Mouse (Mus musculus): ENCODE measurements around the gene Gmpr. TPM values are rescaled to one million over a fixed set of nuclear protein-coding genes. Genes with fewer than 3 reads are reported as not detected.
A peak's percentile ranks its signal among the peaks of the same experiment; 100 is the strongest.

Gmpr gene
- 26.9 and 30.0 TPM in 2 replicates for polyA plus RNA-seq (2016; fragmentation: Nextera tagmentation; extraction: Ambion mirVana)

- Histone ChIP-seq H3K4me3 (peak within 1 kb of the TSS; percentile 68), H3K27ac (replicated peaks) (peak within 1 kb of the TSS; percentile 70), H3K27me3 (ENCODE audit: low read depth, poor library complexity, severe bottlenecking) (peaks cover 37% of the 10 kb centered on the region), H3K4me1 (peaks cover 25% of the 10 kb centered on the region), H3K36me3 (no peaks in the 10 kb centered on the region), H3K9me3 (replicated peaks) (no peaks in the 10 kb centered on the region)
- peak; percentile 77 for DNase-seq (ENCODE audit: low spot score)
- WGBS, result under 1% methylated on average over 63 of the region's 63 CpGs
Measured at GRCm38 (mm10) chr13:45507274-45508229, at the start of gene Gmpr. TSS of gene Gmpr (plus strand) at chr13:45507444.

DNA sequence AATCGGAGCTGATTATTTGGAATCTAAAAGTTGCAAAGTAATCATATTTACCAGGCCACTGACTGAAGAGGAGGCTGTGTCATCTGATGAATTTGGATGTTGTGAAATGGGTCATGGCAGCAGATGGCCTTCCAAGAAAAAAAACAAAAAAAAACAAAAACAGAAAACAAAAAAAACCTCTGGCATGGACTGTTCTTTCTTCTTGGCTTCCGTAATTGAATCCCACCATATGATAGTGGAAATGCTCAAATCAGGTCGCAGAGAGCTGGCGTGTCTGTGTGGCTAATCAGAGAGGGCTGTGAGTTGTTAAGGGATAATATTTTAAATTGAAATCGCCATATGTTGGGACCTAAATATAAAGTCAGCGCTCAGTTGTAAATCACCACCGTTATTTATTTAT lies 49.8 kb upstream of the Gmpr start:
- H3K9me3 ChIP-seq (replicated peaks), result no peaks in the 10 kb centered on the region
- no peaks in the 10 kb centered on the region for H3K36me3 ChIP-seq
- no peak overlapping the region for H3K4me3 ChIP-seq
- no peaks in the 10 kb centered on the region for H3K27me3 ChIP-seq (ENCODE audit: low read depth, poor library complexity, severe bottlenecking)
- peaks cover 20% of the 10 kb centered on the region for H3K4me1 ChIP-seq
- 83% methylated on average over 7 of the region's 7 CpGs for WGBS
- H3K27ac ChIP-seq (replicated peaks), result no peak overlapping the region
- no peak for DNase-seq (ENCODE audit: low spot score)

DNA sequence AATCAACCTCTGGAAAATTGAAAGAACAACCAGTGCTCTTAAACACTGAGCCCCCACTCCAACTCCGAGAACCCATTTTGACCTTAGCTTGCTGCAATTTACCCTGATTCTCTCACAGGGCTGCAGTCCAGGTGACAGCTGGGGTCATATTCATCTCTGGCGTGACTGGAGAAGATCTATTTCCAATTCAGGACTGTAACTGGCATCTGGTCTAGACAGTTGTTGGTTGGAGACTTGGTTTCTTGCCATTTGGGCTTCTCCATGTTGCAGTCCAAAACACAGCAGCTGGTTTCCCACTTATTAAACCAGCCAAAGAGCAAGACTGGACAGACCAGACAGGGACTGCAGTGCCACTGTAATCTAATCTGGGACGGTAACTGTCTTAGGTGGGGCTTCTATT lies 47.1 kb upstream of the Gmpr start:
- no peak for DNase-seq (ENCODE audit: low spot score)
- no peak overlapping the region for H3K27ac ChIP-seq (replicated peaks)
- no peaks in the 10 kb centered on the region for H3K36me3 ChIP-seq
- no peak overlapping the region for H3K4me3 ChIP-seq
- H3K9me3 ChIP-seq (replicated peaks), result no peaks in the 10 kb centered on the region
- no peaks in the 10 kb centered on the region for H3K27me3 ChIP-seq (ENCODE audit: low read depth, poor library complexity, severe bottlenecking)
- peaks cover 8% of the 10 kb centered on the region for H3K4me1 ChIP-seq
- 91% methylated on average over 3 of the region's 3 CpGs for WGBS

GRCm38 (mm10) chr13:45461370-45461958 lies 45.8 kb upstream of the Gmpr start:
- H3K4me3 ChIP-seq, result no peak overlapping the region
- H3K27ac ChIP-seq (replicated peaks), result no peak overlapping the region
- H3K4me1 ChIP-seq, result no peaks in the 10 kb centered on the region
- H3K36me3 ChIP-seq, result no peaks in the 10 kb centered on the region
- H3K9me3 ChIP-seq (replicated peaks), result no peaks in the 10 kb centered on the region
- no peak for DNase-seq (ENCODE audit: low spot score)
- WGBS, result 85% methylated on average over 14 of the region's 14 CpGs
- peaks cover 9% of the 10 kb centered on the region for H3K27me3 ChIP-seq (ENCODE audit: low read depth, poor library complexity, severe bottlenecking)

DNA sequence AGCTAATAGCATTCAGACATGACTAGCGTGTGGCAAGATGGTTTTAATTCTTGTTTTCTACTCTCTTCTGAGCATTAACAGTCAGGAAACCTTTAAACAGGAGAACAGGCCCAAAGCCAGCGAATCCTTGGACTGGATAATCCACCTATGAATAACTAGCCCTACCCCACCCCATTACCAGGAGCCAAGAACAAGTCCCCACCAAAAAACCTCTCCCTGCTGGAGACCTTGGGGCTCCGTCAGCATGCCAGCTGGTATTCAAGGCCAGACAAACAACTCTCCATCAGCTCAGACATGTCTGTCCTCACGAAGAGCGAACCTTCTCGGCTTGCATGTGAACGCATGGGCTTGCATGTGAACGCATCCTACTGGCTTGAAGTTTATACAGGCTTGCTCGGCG lies 41.6 kb upstream of the Gmpr start:
- Histone ChIP-seq H3K27me3 (ENCODE audit: low read depth, poor library complexity, severe bottlenecking) (peaks cover 23% of the 10 kb centered on the region), H3K36me3 (no peaks in the 10 kb centered on the region), H3K27ac (replicated peaks) (no peak overlapping the region), H3K4me3 (no peak overlapping the region), H3K9me3 (replicated peaks) (no peaks in the 10 kb centered on the region), H3K4me1 (peaks cover 25% of the 10 kb centered on the region)
- 93% methylated on average over 10 of the region's 10 CpGs for WGBS
- DNase-seq (ENCODE audit: low spot score), result no peak

DNA sequence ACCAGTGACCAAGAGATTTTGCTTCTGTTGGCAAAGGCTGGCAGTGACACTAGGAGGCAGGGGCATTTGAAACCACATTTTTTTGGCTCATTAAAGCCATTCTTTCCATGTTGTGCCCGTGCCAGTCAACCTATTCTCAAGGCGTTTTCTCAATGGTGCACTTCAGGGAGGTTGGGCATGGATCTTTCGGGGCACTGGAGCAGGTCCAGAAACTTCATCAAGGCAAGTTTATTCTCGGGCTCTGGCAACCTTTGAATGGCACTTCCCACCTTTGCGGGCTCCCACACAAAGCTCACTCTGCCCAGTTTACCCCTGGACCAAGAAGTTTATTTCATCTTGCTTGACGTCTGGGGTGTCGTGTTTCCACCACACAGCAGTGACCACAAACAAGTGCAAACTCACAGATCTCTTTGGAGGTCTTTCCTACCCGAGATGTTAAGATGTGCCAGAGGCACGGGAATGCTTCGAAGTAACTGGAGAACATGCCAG lies 41.2 kb upstream of the Gmpr start:
- 76% methylated on average over 10 of the region's 10 CpGs for WGBS
- H3K27ac ChIP-seq (replicated peaks), result no peak overlapping the region
- no peak overlapping the region for H3K4me3 ChIP-seq
- no peaks in the 10 kb centered on the region for H3K9me3 ChIP-seq (replicated peaks)
- H3K4me1 ChIP-seq, result peaks cover 25% of the 10 kb centered on the region
- H3K36me3 ChIP-seq, result no peaks in the 10 kb centered on the region
- H3K27me3 ChIP-seq (ENCODE audit: low read depth, poor library complexity, severe bottlenecking), result peaks cover 27% of the 10 kb centered on the region
- DNase-seq (ENCODE audit: low spot score), result no peak

GRCm38 (mm10) chr13:45468751-45469150 lies 38.5 kb upstream of the Gmpr start:
- peaks cover 25% of the 10 kb centered on the region for H3K4me1 ChIP-seq
- no peaks in the 10 kb centered on the region for H3K9me3 ChIP-seq (replicated peaks)
- WGBS, result 71% methylated on average over 5 of the region's 5 CpGs
- DNase-seq (ENCODE audit: low spot score), result no peak
- peaks cover 40% of the 10 kb centered on the region for H3K27me3 ChIP-seq (ENCODE audit: low read depth, poor library complexity, severe bottlenecking)
- H3K36me3 ChIP-seq, result no peaks in the 10 kb centered on the region
- H3K27ac ChIP-seq (replicated peaks), result peak overlapping the region; percentile 13; the same call in 1 of the 2 replicates
- H3K4me3 ChIP-seq, result no peak overlapping the region

- Histone ChIP-seq H3K4me1 (peaks cover 25% of the 10 kb centered on the region), H3K36me3 (no peaks in the 10 kb centered on the region), H3K4me3 (peak overlapping the region; percentile 16; the same call in 1 of the 2 replicates), H3K9me3 (replicated peaks) (no peaks in the 10 kb centered on the region), H3K27ac (replicated peaks) (peak overlapping the region; percentile 76), H3K27me3 (ENCODE audit: low read depth, poor library complexity, severe bottlenecking) (peaks cover 47% of the 10 kb centered on the region)
- DNase-seq (ENCODE audit: low spot score), result peak; percentile 73
- WGBS, result 33% methylated on average over 19 of the region's 19 CpGs
Measured at GRCm38 (mm10) chr13:45469481-45470301, 37.6 kb upstream of the Gmpr start.

DNA sequence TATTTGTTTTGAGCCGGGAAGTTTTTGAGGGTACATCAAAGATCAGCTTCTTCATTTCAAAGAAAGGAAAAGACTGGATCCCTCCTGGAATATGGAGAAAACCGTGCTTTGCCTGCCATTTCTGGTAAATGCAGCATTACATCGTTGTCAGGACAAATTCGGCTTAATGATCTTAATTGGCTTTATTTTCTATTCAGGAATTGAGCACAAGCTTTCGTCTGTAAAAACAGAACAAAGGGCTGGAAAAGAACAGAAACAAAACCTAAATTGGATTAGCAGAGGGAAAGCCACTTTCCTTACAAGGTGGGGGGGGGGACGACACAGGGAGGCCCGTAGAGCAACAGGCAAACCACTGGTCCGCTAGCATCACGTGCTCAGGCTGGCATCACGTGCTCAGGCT lies 33.9 kb upstream of the Gmpr start:
- peaks cover 42% of the 10 kb centered on the region for H3K27me3 ChIP-seq (ENCODE audit: low read depth, poor library complexity, severe bottlenecking)

DNA sequence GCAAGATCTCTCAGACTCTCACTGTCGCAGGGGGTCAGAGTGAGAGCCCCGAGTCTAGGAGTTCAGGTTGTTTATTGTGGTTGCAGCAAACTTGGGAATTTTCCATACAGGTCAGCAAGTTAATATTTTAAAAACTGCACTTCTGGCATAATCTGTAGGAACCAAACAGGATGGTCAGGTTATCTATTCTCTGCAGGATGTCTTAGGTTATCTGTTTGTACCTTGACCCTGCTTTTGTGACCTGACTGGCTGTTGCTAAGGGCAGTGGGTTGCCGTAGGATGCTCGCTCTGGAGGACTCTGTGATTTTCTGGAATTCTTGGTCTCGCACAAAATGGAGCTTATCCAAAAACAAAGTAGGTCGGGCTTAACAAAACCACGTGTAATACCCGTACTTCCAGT lies 31.9 kb upstream of the Gmpr start:
- no peaks in the 10 kb centered on the region for H3K36me3 ChIP-seq
- 82% methylated on average over 8 of the region's 8 CpGs for WGBS
- DNase-seq (ENCODE audit: low spot score), result no peak
- H3K4me3 ChIP-seq, result no peak overlapping the region
- peaks cover 35% of the 10 kb centered on the region for H3K27me3 ChIP-seq (ENCODE audit: low read depth, poor library complexity, severe bottlenecking)
- H3K9me3 ChIP-seq (replicated peaks), result no peaks in the 10 kb centered on the region
- peaks cover 3% of the 10 kb centered on the region for H3K4me1 ChIP-seq
- no peak overlapping the region for H3K27ac ChIP-seq (replicated peaks)

More for the DNA sequence above, 33.9 kb upstream of the Gmpr start:
- WGBS, result 44% methylated on average over 8 of the region's 10 CpGs
- Histone ChIP-seq H3K9me3 (replicated peaks) (no peaks in the 10 kb centered on the region), H3K4me3 (no peak overlapping the region), H3K36me3 (no peaks in the 10 kb centered on the region), H3K27ac (replicated peaks) (no peak overlapping the region), H3K4me1 (peaks cover 23% of the 10 kb centered on the region)
- no peak for DNase-seq (ENCODE audit: low spot score)

DNA sequence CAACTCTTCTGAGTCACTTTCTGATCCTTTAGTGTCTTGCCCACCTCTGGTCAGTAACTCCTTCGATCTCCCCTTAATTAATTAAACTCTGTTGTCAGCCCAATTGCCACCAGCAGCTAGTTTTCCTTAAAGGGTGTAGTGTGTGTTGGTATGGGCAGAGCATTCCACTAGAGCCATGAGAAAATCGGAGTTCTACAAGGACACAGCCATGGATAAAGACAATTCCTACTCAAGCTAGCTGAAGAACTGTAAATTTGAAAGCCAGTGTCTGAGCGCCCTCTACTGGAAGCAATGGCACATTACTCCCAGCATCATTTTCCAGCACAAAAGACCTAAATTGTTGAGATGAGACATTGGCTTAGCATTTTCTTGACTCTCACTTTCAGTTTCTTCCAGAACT lies 30.1 kb upstream of the Gmpr start:
- WGBS, result 35% methylated on average over 3 of the region's 3 CpGs
- Histone ChIP-seq H3K27me3 (ENCODE audit: low read depth, poor library complexity, severe bottlenecking) (peaks cover 16% of the 10 kb centered on the region), H3K27ac (replicated peaks) (no peak overlapping the region), H3K4me3 (no peak overlapping the region), H3K36me3 (no peaks in the 10 kb centered on the region), H3K9me3 (replicated peaks) (no peaks in the 10 kb centered on the region), H3K4me1 (no peaks in the 10 kb centered on the region)
- peak; percentile 67 for DNase-seq (ENCODE audit: low spot score)

DNA sequence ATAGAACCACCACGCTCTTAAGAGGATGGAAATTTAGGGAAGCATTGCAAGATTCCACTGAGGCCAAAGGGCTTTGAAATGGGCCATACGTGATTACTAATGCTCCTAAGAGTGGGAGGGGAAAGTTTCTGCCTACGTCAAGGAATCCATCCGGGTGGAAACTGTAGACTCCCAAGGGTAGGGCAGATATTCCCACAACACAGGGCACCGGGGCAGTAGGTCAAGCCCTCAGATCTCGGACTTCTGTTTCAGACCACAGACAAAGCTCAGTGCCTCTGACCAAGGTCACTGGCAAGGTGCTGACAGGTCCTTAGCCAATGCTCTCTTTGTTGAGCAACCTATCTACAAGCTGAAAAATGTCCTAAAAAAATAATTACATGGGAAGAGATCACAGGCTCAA lies 27.3 kb upstream of the Gmpr start:
- Histone ChIP-seq H3K4me3 (no peak overlapping the region), H3K36me3 (no peaks in the 10 kb centered on the region), H3K9me3 (replicated peaks) (no peaks in the 10 kb centered on the region), H3K4me1 (no peaks in the 10 kb centered on the region), H3K27ac (replicated peaks) (no peak overlapping the region), H3K27me3 (ENCODE audit: low read depth, poor library complexity, severe bottlenecking) (0 out of 2 replicates have a peak, but pooled peaks cover 6% of the 10 kb centered on the region)
- WGBS, result 83% methylated on average over 6 of the region's 6 CpGs
- DNase-seq (ENCODE audit: low spot score), result no peak
